Mouse (Mus musculus) heart, postnatal 0 days (tissue): ENCODE measurements around the gene Sult2a8.

Experiments
- CTCF ChIP-seq: IDR thresholded peaks from 2 replicates; pipeline ENCODE4 v1.5.1; 2016; ENCODE audit warnings: antibody characterized with exemption, control low read depth, low read depth
- EP300 ChIP-seq: IDR thresholded peaks from 2 replicates; pipeline ENCODE4 v1.6.1; 2016; ENCODE audit warnings: antibody characterized with exemption, low read depth

DNA sequence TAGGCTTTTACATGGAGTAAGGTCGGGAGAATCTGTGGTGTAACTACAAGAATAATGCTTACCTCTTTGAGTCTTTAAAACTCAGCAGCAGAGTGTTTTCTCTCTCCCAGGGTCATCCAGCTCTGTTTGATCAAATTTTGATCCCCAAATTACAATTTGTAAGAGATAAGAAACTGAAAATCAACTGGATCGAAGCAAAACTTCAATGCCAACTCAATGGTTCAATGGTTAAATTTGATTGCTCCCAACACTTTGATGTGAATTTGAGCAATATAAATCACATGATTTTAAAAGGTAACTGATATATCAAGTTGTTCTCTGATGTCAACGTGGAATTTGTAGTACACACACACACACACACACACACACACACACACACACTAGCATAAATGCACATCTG, at the start of gene Sult2a8:
- TF ChIP-seq CTCF (no peak), EP300 (no peak)
